Mouse (Mus musculus): Measurements from ENCODE around the gene Tut1. TPM values are rescaled to one million over a fixed set of nuclear protein-coding genes. Genes with fewer than 3 reads are reported as not detected.
A peak's percentile ranks its signal among the peaks of the same experiment; 100 is the strongest.
"Not testable (repeated sequence)": the region's sequence is repeated elsewhere in the genome, so short reads cannot be mapped to it uniquely, and the experiment has no call there.

Gene Tut1
- polyA plus RNA-seq, 1 experiment from 2014 or later: 33.6 TPM

- Histone ChIP-seq H3K9ac (replicated peaks; ENCODE audit: low read depth, low read length) (peak overlapping the region; percentile 73), H3K36me3 (ENCODE audit: control insufficient read depth, insufficient read depth) (peaks cover 23% of the 10 kb centered on the region), H3K4me3 (replicated peaks; ENCODE audit: low read length) (peak overlapping the region; percentile 79), H3K27ac (ENCODE audit: low read length) (peak overlapping the region; percentile 73), H3K4me1 (replicated peaks; ENCODE audit: control insufficient read depth, insufficient read depth, low read length) (peaks cover 35% of the 10 kb centered on the region), H3K9me3 (ENCODE audit: control insufficient read depth, low read length) (no peaks in the 10 kb centered on the region), H3K4me2 (ENCODE audit: low read length) (peak overlapping the region; percentile 98), H3K27me3 (replicated peaks; ENCODE audit: control insufficient read depth, insufficient read depth, low read length) (no peaks in the 10 kb centered on the region)
- ATAC-seq: no peak
- WGBS: 3% methylated on average over 9 of the region's 9 CpGs
Measured at GRCm38 (mm10) chr19:8954171-8954570, 524 bp downstream of the Tut1 start.

GRCm38 (mm10) chr19:8962256-8962655 is 8.6 kb downstream of the Tut1 start:
- peaks cover 10% of the 10 kb centered on the region for H3K4me1 ChIP-seq (replicated peaks; ENCODE audit: control insufficient read depth, insufficient read depth, low read length)
- H3K27ac ChIP-seq (ENCODE audit: low read length): no peak overlapping the region
- H3K9me3 ChIP-seq (ENCODE audit: control insufficient read depth, low read length): no peaks in the 10 kb centered on the region
- H3K36me3 ChIP-seq (ENCODE audit: control insufficient read depth, insufficient read depth): peaks cover 45% of the 10 kb centered on the region
- 90% methylated on average over 2 of the region's 2 CpGs for WGBS
- no peak overlapping the region for H3K9ac ChIP-seq (replicated peaks; ENCODE audit: low read depth, low read length)
- H3K4me2 ChIP-seq (ENCODE audit: low read length): no peak overlapping the region
- H3K4me3 ChIP-seq (replicated peaks; ENCODE audit: low read length): no peak overlapping the region
- ATAC-seq: no peak
- H3K27me3 ChIP-seq (replicated peaks; ENCODE audit: control insufficient read depth, insufficient read depth, low read length): no peaks in the 10 kb centered on the region

GRCm38 (mm10) chr19:8965075-8965474 is 11.4 kb downstream of the Tut1 start:
- no peak overlapping the region for H3K4me3 ChIP-seq (replicated peaks; ENCODE audit: low read length)
- no peak overlapping the region for H3K9ac ChIP-seq (replicated peaks; ENCODE audit: low read depth, low read length)
- WGBS: 93% methylated on average over 11 of the region's 11 CpGs
- peaks cover 40% of the 10 kb centered on the region for H3K36me3 ChIP-seq (ENCODE audit: control insufficient read depth, insufficient read depth)
- no peak for ATAC-seq
- H3K4me2 ChIP-seq (ENCODE audit: low read length): no peak overlapping the region
- no peaks in the 10 kb centered on the region for H3K27me3 ChIP-seq (replicated peaks; ENCODE audit: control insufficient read depth, insufficient read depth, low read length)
- peaks cover 19% of the 10 kb centered on the region for H3K4me1 ChIP-seq (replicated peaks; ENCODE audit: control insufficient read depth, insufficient read depth, low read length)
- H3K9me3 ChIP-seq (ENCODE audit: control insufficient read depth, low read length): no peaks in the 10 kb centered on the region
- no peak overlapping the region for H3K27ac ChIP-seq (ENCODE audit: low read length)

GRCm38 (mm10) chr19:8965771-8966170 is 12.1 kb downstream of the Tut1 start:
- Histone ChIP-seq H3K9me3 (ENCODE audit: control insufficient read depth, low read length) (no peaks in the 10 kb centered on the region), H3K4me3 (replicated peaks; ENCODE audit: low read length) (no peak overlapping the region), H3K36me3 (ENCODE audit: control insufficient read depth, insufficient read depth) (peaks cover 36% of the 10 kb centered on the region), H3K27ac (ENCODE audit: low read length) (no peak overlapping the region; the same call in 1 of the 2 replicates), H3K4me2 (ENCODE audit: low read length) (peak overlapping the region; percentile 59; the same call in 1 of the 2 replicates), H3K4me1 (replicated peaks; ENCODE audit: control insufficient read depth, insufficient read depth, low read length) (peaks cover 19% of the 10 kb centered on the region), H3K9ac (replicated peaks; ENCODE audit: low read depth, low read length) (no peak overlapping the region), H3K27me3 (replicated peaks; ENCODE audit: control insufficient read depth, insufficient read depth, low read length) (no peaks in the 10 kb centered on the region)
- ATAC-seq: no peak
- 82% methylated on average over 8 of the region's 8 CpGs for WGBS

- peaks cover 40% of the 10 kb centered on the region for H3K36me3 ChIP-seq (ENCODE audit: control insufficient read depth, insufficient read depth)
- H3K4me1 ChIP-seq (replicated peaks; ENCODE audit: control insufficient read depth, insufficient read depth, low read length): peaks cover 19% of the 10 kb centered on the region
- H3K9ac ChIP-seq (replicated peaks; ENCODE audit: low read depth, low read length): peak overlapping the region; percentile 52
- peak overlapping the region; percentile 85 for H3K27ac ChIP-seq (ENCODE audit: low read length)
- ATAC-seq: no peak
- H3K9me3 ChIP-seq (ENCODE audit: control insufficient read depth, low read length): no peaks in the 10 kb centered on the region
- 43% methylated on average over 5 of the region's 5 CpGs for whole genome bisulfite sequencing
- H3K4me3 ChIP-seq (replicated peaks; ENCODE audit: low read length): peak overlapping the region; percentile 54
- no peaks in the 10 kb centered on the region for H3K27me3 ChIP-seq (replicated peaks; ENCODE audit: control insufficient read depth, insufficient read depth, low read length)
- H3K4me2 ChIP-seq (ENCODE audit: low read length): peak overlapping the region; percentile 59
Measured at GRCm38 (mm10) chr19:8966198-8966589, 12.5 kb downstream of the Tut1 start.

GRCm38 (mm10) chr19:8966590-8967372 is 13.1 kb downstream of the Tut1 start, which contains the start of gene Eef1g:
Gene Eef1g (plus strand): TSS chr19:8967041.
- ATAC-seq: peak; percentile 99
- Histone ChIP-seq H3K27ac (ENCODE audit: low read length) (peak within 1 kb of the TSS; percentile 85), H3K4me2 (ENCODE audit: low read length) (peak within 1 kb of the TSS; percentile 85), H3K27me3 (replicated peaks; ENCODE audit: control insufficient read depth, insufficient read depth, low read length) (no peaks in the 10 kb centered on the region), H3K4me1 (replicated peaks; ENCODE audit: control insufficient read depth, insufficient read depth, low read length) (peaks cover 19% of the 10 kb centered on the region), H3K9me3 (ENCODE audit: control insufficient read depth, low read length) (no peaks in the 10 kb centered on the region), H3K9ac (replicated peaks; ENCODE audit: low read depth, low read length) (peak within 1 kb of the TSS; percentile 64), H3K36me3 (ENCODE audit: control insufficient read depth, insufficient read depth) (peaks cover 39% of the 10 kb centered on the region), H3K4me3 (replicated peaks; ENCODE audit: low read length) (peak within 1 kb of the TSS; percentile 73)
- under 1% methylated on average over 52 of the region's 52 CpGs for WGBS

GRCm38 (mm10) chr19:8967373-8967743 is 13.7 kb downstream of the Tut1 start:
- H3K36me3 ChIP-seq (ENCODE audit: control insufficient read depth, insufficient read depth): peaks cover 43% of the 10 kb centered on the region
- H3K27me3 ChIP-seq (replicated peaks; ENCODE audit: control insufficient read depth, insufficient read depth, low read length): no peaks in the 10 kb centered on the region
- ATAC-seq: 0 out of 2 replicates have a peak, but pooled peaks have one; percentile 0

GRCm38 (mm10) chr19:8967893-8968292 is 14.2 kb downstream of the Tut1 start:
- no peak overlapping the region; the same call in 1 of the 2 replicates for H3K27ac ChIP-seq (ENCODE audit: low read length)
- whole genome bisulfite sequencing: under 1% methylated on average over 7 of the region's 9 CpGs
- H3K36me3 ChIP-seq (ENCODE audit: control insufficient read depth, insufficient read depth): peaks cover 46% of the 10 kb centered on the region
- H3K4me1 ChIP-seq (replicated peaks; ENCODE audit: control insufficient read depth, insufficient read depth, low read length): peaks cover 19% of the 10 kb centered on the region
- peak overlapping the region; percentile 85 for H3K4me2 ChIP-seq (ENCODE audit: low read length)
- peak overlapping the region; percentile 64 for H3K9ac ChIP-seq (replicated peaks; ENCODE audit: low read depth, low read length)
- no peaks in the 10 kb centered on the region for H3K9me3 ChIP-seq (ENCODE audit: control insufficient read depth, low read length)
- H3K4me3 ChIP-seq (replicated peaks; ENCODE audit: low read length): peak overlapping the region; percentile 73
- ATAC-seq: no peak
- H3K27me3 ChIP-seq (replicated peaks; ENCODE audit: control insufficient read depth, insufficient read depth, low read length): no peaks in the 10 kb centered on the region

More at GRCm38 (mm10) chr19:8967373-8967743, 13.7 kb downstream of the Tut1 start:
- Histone ChIP-seq H3K9ac (replicated peaks; ENCODE audit: low read depth, low read length) (peak overlapping the region; percentile 64), H3K4me1 (replicated peaks; ENCODE audit: control insufficient read depth, insufficient read depth, low read length) (peaks cover 19% of the 10 kb centered on the region), H3K9me3 (ENCODE audit: control insufficient read depth, low read length) (no peaks in the 10 kb centered on the region), H3K27ac (ENCODE audit: low read length) (peak overlapping the region; percentile 61), H3K4me3 (replicated peaks; ENCODE audit: low read length) (peak overlapping the region; percentile 73), H3K4me2 (ENCODE audit: low read length) (peak overlapping the region; percentile 85)
- WGBS: under 1% methylated on average over 8 of the region's 8 CpGs

- WGBS: 93% methylated on average over 8 of the region's 8 CpGs
- ATAC-seq; H3K9me3 ChIP-seq (ENCODE audit: control insufficient read depth, low read length); H3K4me2 ChIP-seq (ENCODE audit: low read length); H3K27me3 ChIP-seq (replicated peaks; ENCODE audit: control insufficient read depth, insufficient read depth, low read length); H3K27ac ChIP-seq (ENCODE audit: low read length); H3K9ac ChIP-seq (replicated peaks; ENCODE audit: low read depth, low read length); H3K4me1 ChIP-seq (replicated peaks; ENCODE audit: control insufficient read depth, insufficient read depth, low read length); H3K4me3 ChIP-seq (replicated peaks; ENCODE audit: low read length): not testable (repeated sequence)
- H3K36me3 ChIP-seq (ENCODE audit: control insufficient read depth, insufficient read depth): peaks cover 54% of the 10 kb centered on the region
Measured at GRCm38 (mm10) chr19:8972491-8972890, 18.8 kb downstream of the Tut1 start.
